Mouse (Mus musculus): ENCODE measurements around the gene Celf2.

The Celf2 gene

DNA sequence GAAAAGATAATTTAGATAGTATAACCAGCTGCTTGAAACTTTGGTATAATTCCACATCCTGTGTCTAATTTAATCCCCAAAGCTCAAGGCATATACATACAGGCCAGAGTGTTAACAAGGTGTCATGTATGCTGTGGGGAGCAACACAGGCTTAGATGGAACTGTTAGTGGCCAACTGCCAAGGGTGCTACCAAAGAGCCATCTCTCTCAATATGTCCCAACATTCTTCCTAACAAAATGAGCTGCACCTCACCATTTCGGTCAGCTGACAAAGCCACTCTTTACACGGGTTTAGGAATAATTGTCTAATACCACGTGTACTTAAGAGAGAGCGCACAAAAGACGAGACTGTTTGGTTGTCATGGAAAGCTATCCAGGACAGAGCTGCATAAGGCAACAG, 782.0 kb downstream of the Celf2 start:
- DNase-seq (ENCODE audit: low spot score) = no peak

DNA sequence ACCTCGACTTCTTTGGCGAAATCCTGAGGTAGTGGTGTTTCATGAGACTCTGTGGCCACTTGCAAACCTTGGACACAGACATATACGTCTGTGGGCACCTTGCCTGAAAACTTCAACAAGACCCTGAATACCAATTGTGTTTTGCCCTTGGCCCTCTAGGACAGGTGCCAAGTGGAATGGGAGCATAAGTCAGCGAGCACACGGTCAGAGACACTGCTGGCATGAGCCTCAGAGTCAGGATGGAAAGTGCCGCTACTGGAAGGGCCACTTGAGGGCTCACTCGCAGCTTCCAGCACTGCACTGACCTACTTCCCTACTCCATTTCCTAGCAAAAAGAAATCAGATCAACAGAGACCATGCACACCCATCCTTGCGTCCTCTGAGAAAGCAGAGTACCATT, 783.3 kb downstream of the Celf2 start:
- no peak for DNase-seq (ENCODE audit: low spot score)

DNA sequence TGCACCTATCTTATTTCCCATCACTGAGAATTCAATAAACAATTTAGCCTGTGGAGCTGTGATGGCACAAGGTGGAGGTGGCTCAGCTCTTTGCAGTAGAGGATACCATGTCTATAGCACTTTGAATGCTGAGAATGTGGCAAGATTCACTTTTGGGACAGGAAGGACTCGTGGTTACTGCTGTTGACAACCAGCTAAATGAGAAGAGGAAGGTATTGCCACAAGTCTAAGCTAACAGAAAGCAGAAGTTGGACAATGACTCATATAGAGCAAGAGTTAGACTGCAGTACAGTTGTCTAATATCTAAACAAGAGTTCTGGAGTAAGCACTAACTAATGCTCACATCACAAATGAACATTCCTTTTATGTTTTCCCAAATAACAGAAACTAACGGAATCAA, 785.8 kb downstream of the Celf2 start:
- DNase-seq (ENCODE audit: low spot score) = no peak

DNA sequence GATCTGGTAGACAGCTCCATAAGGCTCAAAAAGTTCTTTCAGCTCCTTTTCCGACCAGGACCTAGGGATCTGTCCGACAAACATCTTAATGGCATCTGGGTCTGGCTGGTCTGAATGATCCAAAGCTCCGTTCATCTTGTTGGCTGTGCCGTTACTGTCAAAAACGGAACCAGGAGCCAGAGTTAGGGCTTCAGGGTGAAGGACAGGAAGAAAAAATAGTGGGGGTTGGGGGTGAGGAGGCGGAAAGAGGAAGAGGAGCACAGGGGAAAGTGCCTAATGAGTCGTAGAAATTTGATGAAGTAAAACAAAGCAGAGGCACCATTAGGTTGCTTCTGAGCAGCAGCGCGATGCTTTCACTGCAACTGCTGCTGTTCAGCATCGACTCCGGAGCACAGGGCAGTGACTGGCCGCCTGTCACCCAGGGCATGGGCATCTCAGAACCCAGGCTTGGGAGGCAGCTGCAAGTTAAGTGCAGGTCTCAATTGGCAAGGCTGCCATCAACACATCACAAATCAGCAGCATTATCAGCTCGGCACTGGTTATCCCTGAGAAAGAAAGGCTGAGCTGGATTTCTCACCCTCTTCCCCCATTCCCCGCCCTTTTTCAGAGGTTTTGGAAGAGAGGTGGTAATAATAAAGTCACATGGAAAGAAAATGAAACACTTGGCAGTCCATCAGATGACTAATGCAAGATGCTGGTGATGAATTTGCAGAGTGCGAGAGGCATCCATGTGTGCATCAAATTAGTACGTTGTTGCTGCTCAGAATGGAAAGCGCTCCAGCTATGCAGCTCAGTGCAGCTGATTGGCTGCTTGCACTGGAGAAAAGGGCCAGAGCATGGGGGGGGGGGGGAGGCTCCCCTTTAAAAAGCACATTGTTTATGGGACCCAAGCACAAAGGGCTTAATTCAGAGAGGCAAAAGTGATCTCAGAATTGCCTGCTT, 787.6 kb downstream of the Celf2 start:
- no peak for DNase-seq (ENCODE audit: low spot score)

DNA sequence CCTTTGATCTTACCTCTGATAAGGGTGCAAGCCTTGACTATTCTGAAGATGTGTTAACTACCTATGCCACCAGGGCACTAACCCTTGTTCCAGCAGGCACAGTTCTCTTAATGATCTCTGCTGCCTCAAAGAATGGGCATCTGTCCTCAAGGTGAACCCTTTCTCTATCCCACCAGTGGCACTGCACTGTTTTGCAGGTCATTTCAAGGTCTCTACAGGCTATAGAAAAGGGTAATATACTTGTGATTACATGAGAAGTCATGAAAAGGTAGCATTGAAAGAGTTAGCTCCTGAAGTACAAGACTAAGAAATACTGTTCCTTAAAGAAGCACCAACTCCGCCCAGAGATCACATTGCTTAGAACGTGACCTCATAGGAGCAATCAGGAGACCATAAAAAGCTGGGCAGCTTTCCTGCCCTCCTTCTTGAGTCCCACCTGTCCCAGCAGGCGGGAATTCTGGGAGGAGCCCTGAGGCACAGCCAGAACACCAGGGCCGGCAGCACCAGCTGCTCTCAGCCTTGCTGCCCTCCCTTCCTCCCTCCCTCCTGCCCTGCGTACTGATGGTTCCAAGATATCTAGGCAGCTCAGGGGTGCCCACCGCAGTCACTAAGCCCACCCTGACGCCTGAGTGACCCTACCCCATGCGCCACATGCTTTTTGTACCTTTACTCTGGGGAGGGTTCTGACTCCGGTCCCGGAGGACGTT, 788.5 kb downstream of the Celf2 start:
- DNase-seq (ENCODE audit: low spot score) = no peak

DNA sequence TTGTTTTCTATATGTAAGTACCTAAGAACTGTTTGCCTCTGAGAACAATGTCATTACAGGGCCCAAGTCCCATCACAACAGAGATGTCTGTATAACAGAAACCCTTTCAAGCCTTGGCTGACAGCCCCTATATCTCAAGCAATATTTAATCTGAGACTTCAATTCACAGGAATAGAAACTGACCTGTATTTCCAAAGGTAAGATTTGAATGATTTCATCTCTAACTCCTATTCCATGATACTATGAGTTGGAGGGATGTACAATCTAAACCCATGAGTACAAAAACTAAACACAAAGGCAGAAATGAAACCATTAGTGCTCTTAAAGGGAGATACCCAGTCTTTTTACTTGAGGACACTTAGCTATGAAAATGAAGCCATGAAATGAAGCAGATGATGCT, 790.5 kb downstream of the Celf2 start:
- no peak for DNase-seq (ENCODE audit: low spot score)

DNA sequence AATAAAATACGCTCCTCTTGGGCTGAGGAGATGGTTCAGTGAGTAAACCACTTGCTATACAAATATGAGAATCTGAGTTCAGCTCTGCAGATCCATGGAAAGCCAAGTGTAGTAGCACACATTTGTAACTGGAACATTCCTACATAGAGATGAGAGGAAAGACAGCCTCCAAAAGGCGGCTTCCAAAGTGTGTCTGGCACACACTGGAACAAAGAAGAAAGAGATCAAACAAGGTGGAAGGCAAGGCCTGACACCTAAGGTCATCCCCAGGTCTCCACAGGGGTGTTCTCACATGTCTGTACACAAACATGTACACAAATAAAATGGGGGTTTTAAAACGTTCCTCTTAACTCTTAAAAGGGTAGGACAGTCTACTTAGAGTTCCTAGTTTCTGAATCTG, 791.4 kb downstream of the Celf2 start:
- DNase-seq (ENCODE audit: low spot score) = no peak

DNA sequence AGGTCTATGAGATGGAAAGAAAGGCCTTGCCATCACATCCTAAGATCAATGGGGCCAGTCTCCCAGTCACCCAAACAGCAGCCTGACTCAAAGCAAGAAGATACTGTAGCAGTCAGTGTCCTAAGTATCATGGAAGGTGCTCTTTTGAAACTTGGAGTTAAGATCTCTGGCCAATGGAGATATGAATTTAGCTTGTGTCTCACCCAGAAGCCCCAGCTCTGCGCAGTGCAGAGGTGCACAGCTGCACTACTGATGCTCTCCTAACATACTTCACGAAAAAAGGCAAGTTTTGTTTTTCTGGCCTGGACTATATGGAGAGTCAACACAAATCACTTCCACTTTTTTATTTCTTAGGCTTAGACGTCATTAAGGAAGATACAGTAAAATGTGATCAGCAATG, 793.8 kb downstream of the Celf2 start:
- no peak for DNase-seq (ENCODE audit: low spot score)

DNA sequence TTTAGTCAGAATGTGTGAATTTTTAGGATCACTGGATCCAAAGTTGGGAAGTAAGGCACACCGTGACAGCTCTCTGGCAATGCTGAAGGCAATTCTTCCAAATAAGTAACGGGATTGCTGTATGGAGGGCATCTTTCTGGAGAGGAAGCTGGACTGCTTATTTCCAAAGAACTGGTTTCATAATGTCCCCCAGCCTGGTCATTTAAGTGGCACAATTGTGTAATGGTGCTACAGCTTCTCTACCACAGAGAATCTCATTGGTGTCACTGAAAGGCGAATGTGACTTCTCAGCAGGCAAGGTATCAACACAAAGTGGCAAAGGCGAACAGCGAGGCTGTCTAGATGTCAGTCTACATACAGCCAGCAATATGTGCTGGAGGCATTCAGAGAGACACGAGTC, 795.8 kb downstream of the Celf2 start:
- DNase-seq (ENCODE audit: low spot score) = no peak

DNA sequence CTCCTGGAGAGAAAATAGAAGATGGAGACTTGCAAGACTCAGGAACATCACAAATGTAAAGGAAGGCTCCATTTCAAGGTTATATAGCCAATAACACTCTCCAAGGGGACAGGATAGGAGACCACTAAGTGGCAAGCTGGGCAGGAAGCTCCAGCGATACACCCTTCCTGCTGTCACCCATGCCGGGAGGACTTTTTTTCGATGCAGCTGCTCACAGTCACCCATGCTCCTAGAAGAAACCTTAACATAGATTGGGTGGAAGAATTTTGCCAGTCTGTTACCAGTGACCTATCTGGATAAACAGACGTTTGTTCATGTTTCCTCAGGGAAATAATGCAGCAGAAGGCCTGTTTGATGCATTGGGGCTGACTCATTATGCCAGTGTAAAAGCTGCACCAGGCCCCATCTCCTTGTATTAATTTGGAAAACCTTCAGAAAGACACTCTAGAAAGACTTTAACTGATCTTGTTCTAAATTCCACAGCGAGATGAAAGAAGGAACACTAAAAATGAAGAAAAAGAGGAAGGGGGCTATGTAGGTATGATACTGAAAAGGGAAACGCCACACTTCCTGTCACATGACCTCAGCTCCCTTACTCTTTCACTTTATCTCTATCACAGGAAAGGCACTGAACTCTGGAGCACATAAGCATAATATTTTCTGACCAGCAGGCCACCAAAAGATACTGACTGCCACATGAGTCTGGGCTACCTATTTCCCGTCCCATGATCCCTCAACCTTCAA, 798.5 kb downstream of the Celf2 start:
- DNase-seq (ENCODE audit: low spot score) = no peak

DNA sequence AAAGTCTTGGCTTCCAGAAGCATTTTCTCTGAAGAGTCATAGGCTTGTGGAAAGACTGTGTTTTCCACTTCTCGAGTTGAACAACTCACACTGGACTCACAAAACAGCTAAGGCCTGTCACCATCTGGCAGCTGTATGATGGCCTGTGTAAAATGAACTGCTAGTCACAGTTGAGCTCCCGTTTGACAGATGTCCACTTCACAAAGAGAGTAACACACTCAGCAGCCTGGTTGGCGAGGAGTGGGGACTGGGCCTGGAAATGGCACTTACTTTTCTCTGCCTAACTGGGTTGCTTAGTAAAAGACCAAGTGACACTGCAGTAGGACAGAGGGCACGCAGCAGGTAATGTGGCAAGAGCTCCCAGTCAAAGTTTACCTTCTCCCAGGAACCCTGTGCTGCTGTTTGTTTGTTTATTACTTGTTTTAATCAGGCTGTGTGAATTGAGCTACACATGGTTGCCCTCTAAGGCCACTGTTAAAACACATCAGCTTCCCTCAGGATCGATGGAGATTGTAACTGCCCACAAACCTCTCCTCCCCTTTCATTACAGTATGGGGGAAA, 801.3 kb downstream of the Celf2 start:
- no peak for DNase-seq (ENCODE audit: low spot score)

DNA sequence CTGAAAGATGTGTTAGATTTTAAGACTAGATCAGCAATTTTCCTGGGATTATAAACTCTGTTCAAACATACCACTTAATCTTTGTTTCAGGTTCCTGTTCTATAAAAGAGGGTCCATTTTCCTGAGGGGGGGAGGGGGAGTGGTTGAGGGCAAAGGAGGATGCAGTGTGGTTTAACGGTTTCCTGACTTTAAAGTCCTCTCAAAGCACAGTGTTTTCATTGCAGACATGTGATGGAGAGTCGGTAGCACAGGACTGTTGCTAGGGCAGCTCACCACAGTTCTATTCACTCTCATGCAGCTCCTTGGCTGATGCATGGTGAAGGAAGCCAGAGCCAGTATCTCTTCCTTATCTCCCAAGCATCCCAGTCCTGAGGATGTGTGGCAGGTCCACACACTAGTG, 802.1 kb downstream of the Celf2 start:
- DNase-seq (ENCODE audit: low spot score) = no peak

DNA sequence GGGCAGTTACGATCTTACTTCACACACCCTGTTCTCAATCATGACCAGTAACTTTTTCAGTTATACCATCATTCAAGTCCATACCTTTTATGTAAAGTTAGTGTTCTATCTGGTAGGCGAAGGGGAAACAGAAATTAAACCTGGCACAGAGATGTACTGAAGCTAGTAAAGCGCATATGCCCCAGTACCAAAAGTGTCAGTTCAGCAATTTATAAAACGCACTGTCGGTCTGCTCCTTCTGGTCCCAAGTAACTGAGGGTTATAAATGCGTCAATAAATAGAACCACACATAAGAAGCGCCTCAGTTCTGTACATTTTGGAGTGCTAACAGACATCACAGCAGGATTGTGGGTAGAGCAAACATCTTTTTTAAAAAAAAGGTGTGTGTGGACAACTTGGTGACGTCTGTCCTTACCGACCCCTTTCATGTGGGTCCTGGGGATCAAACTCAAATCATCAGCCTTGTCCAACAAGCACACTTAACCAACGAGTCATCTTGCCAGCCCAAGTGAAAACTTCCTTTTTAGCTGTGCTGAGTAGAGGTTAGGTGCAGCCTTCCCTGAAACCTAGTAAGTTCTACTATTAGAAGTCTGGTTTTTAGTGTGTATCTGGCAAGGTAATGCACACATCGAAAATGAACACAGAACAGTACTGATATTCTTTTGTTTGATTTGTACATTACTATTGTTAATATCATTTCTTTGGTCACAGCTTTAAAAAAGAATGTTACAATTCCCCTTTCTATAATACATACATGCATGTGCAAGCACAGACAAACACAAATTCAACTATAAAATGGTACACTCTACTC, 803.2 kb downstream of the Celf2 start:
- no peak for DNase-seq (ENCODE audit: low spot score)

DNA sequence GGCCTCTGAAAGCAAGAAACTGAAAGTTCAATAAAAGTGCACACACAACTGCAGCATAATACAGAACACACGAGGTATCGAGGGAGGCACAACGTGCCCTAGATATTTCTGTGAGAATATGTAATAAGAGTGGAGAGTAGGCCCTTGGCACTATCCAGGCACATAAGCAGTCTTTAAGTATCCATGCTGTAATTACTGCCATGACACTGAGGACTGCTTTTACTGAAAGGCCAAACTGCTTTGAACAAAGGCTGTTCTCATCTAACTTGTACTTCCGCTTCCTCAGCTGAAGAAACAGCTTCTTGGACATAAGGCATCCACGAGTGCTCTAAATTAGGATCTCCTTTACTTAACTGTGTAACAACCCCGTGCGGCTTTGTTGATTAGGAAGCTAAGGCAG, 803.9 kb downstream of the Celf2 start:
- no peak for DNase-seq (ENCODE audit: low spot score)

DNA sequence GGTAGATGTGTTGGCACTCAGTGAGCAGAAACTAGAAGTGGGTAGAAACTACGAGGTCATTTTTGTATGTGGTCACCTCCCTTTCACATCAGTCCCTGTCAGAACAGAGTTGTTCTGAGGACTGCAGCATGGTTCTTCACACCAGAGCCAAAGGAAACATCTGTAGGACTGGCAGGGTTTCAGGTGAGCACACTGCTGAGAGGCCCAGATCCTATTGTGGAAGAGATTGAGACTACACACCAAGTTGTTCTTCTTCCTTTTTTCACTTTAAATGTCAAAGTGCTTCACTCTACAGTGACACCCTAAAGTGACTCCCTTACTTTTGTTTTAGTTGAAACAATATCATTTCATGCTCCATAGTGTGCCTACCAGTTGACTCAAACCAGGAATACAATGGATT, 804.6 kb downstream of the Celf2 start:
- no peak for DNase-seq (ENCODE audit: low spot score)

DNA sequence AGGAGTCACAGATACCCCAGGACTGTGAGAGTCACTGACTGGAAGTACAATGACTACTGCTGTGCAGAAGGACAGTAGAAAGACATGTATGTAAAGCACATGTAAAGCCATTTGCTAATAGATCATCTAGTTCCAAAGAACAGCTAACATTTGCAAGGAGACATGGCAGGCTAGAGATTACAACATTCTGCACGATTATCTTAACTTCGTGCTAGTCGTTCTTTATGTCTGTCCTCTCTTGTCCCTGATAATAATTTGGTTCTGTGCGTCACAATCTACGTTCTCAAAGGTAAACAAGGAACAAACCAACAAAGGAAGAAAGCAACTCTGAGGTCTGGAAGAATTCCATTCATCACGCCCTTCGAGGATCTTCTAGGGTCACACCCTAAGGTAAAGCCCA, 805.0 kb downstream of the Celf2 start:
- no peak for DNase-seq (ENCODE audit: low spot score)

DNA sequence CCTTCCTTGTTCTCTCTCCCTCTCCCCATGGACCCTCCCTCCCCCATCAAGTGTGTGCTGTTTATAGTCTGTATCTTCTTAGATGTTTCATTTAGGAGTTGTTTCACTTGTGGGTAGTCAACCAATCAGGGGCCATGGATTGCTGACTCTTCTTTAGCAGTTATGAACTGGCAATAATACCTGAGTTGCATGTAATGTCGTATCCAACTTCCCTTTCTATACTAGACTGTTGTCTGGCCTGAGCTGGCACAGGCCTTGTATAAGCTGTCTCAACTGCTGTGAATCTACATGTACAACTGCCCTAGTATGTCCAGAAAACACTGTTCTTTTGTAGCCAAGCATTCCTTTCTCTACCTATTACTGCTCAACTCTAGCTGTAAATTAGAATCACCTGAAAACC, 813.0 kb downstream of the Celf2 start:
- DNase-seq (ENCODE audit: low spot score) = no peak

DNA sequence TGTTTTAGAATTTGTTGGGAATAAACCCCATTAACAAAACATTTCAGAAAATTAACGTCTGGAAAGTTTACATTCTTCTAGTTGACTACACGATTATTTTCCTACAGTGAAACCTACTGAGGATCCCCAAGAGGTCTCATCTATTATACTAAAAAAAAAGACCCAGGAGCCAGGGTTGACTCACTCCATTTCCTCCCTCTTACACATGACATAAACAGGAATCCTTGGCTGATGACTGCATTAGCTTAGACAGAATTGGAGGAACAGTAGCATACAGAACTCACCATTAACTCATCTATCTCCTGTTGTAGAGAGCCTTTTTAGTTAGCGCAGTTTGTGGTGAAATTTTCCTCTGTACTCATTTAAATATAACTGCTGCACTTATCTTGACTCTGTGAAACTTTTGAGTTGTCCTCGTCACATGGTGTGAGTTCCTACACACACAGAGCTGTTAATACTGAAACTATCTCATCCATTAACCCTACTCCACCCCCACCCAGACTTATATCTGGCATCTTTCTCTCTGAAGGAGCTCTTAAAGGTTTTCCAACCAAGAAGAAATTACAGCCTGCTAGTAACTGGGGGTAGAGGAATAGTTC, 813.9 kb downstream of the Celf2 start:
- DNase-seq (ENCODE audit: low spot score) = no peak

DNA sequence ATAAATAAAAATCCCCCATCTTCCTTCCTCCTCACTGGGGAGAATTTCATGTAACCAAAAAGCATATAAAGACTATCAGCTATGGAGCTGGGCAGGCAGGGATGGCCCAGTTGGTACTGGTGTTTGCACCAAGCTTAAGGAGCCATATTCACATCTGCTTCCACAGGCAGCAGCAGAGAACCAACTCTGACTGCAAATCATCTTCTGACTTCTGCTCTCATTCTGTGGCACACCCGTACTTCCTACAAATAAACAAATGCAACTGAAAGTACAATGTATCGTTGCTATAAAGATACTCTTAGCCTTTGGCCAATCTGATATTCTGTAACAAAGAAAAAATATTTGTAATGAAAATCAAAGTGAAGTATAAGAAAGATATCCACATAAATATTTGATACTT, 819.7 kb downstream of the Celf2 start:
- DNase-seq (ENCODE audit: low spot score) = no peak

DNA sequence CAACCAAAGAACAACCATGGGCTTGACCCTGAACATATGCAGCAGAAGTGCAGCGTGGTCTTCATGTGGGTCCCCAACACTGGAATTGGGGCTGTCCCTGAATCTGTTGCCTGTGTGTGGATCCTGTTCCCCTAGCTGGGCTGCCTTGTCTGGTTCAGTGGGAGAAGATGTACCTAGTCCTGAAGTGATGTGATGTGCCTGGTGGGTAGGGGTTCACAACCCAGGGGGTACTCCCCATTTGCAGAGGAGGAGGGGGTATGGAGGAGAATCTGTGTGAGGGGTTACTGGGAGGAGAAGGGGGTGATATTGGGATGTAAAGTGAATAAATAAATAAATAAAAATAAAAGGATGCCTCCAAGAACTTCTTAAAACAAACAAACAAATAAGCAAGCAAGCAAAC, 831.1 kb downstream of the Celf2 start:
- DNase-seq (ENCODE audit: low spot score) = no peak

DNA sequence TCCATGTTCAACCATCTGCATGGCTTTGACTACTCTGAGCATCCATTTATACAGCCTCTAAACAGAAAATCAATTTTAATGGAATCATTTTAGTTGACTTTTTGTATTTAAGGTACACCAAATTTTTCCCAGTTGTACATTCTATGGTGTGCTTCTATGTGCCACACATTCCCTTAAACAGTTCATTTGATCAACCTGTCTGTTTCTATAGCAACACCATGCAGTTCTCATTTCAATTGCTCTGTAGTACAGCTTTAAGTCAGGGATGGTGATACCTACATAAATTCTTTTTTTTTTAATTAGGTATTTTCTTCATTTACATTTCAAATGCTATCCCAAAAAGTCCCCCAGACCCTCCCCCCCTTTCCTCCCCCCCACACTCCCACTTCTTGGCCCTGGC, 831.9 kb downstream of the Celf2 start:
- DNase-seq (ENCODE audit: low spot score) = no peak

Measured in urinary bladder, postnatal 10 days (tissue).